Mouse (Mus musculus) olfactory bulb, adult 2 months (tissue): ENCODE measurements around the gene Gm10197. TPM values are rescaled to one million over a fixed set of nuclear protein-coding genes. Genes with fewer than 3 reads are reported as not detected.
"Not testable (repeated sequence)": the region's sequence is repeated elsewhere in the genome, so short reads cannot be mapped to it uniquely, and the experiment has no call there.

Experiments used
- H3K27ac ChIP-seq: fragments of 200-500 bp; 2 replicates; pipeline ENCODE4 v1.5.1; 2012; ENCODE audit warnings: low read depth, low read length; ENCODE audit not compliant: insufficient read depth
- H3K4me1 ChIP-seq: fragments of 200-500 bp; 2 replicates; pipeline ENCODE4 v1.6.1; 2012; ENCODE audit warnings: low read length; ENCODE audit not compliant: control insufficient read depth, insufficient read depth
- H3K4me3 ChIP-seq: fragments of 200-500 bp; 2 replicates; pipeline ENCODE4 v1.5.1; 2012; ENCODE audit warnings: mild to moderate bottlenecking, low read depth, low read length, moderate library complexity; ENCODE audit not compliant: insufficient read depth
- CTCF ChIP-seq: fragments of 200-500 bp; IDR thresholded peaks from 2 replicates; pipeline ENCODE4 v1.5.1; 2012; ENCODE audit warnings: low read depth, mild to moderate bottlenecking, low read length, moderate library complexity; ENCODE audit not compliant: insufficient read depth
- POLR2A ChIP-seq: fragments of 200-500 bp; IDR thresholded peaks from 2 replicates; pipeline ENCODE4 v1.6.1; 2012; ENCODE audit warnings: mild to moderate bottlenecking, low read depth, low read length, moderate library complexity; ENCODE audit not compliant: insufficient read depth
- WGBS: fragments of 180-500 bp; shearing (Covaris S2); methylation state at CpG from one replicate; pipeline ENCODE4 v1.1.7; 2018; 5-methylcytosine and 5-hydroxymethylcytosine counted together
- polyA plus RNA-seq: library from polyadenylated mRNA; stranded (reverse); fragments of >200 nt; gene quantifications from 2 replicates; pipeline ENCODE4 v1.2.4, GENCODE M21; 2012; ENCODE audit warnings: low replicate concordance; ENCODE audit not compliant: missing spikeins, insufficient read depth, insufficient read length

Gm10197 gene
- polyA plus RNA-seq, 1 experiment, result not detected

DNA sequence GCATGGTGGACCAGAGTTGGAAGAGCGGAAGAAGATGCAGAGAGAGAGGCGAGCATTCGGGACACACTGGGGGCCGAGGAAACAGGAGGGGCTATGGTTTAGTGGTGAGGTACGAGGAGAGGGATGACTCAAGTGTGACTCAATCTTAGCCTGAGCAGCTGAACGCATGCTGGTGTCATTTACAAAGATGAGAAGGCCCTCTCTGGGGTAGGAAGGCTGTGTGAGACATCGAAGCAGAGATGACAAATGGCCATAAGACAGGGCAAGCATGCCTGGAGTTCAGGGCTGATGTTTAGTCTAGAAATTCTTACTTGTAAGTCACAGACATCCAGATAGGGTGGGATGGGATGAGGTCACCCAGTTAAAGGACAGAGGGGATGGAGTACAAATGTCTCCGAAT, 36.8 kb upstream of the Gm10197 start:
- H3K27ac ChIP-seq, result peak overlapping the region; percentile 16; the same call in 1 of the 2 replicates
- H3K4me3 ChIP-seq, result no peak overlapping the region
- H3K4me1 ChIP-seq, result peaks cover 40% of the 10 kb centered on the region
- no peak for TF ChIP-seq POLR2A
- TF ChIP-seq CTCF, result no peak
- 72% methylated on average over 8 of the region's 8 CpGs for WGBS

DNA sequence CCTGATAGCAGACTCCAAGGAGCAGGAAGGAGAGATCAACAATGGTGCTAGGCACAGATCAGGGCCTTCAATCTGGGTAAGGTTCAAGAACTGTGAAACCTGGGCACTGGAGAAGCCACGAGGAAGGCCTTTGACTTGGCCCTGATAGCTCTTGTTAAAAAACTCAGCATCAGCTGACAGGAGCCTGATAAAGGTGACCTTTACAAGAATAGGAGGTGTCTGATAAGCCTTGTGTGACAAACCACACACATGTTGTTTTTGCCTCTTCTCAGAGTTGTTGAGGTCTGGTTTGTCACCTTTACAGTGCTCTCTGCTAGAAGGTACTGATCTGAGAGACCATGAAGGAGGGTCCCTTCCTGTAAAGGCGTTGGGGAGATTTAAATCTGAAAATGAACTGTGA, 35.8 kb upstream of the Gm10197 start:
- Histone ChIP-seq H3K27ac (no peak overlapping the region), H3K4me1 (peaks cover 42% of the 10 kb centered on the region), H3K4me3 (no peak overlapping the region)
- no peak for TF ChIP-seq CTCF
- 82% methylated on average over 2 of the region's 2 CpGs for WGBS

DNA sequence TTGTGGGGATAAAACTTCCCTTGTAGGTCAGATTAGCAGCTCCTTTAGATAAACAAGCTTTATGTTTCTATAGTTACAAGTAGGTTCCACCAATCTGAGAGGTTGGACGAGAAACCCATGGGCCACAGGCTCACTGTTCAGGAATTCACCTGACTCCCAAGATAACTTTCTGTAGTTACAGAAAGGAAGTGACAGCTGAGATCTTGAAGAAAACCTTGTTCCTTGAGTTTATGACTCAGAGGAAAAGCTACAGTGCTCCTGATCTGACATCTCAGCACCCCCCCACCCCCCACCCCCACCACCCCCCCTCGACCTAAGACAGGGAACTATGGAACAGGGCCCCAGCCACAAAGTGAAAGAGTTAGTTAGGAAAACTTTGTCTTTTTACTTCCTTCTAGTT, 34.2 kb upstream of the Gm10197 start:
- peaks cover 28% of the 10 kb centered on the region for H3K4me1 ChIP-seq
- no peak overlapping the region for H3K4me3 ChIP-seq
- WGBS, result 65% methylated on average over 2 of the region's 2 CpGs
- H3K27ac ChIP-seq, result no peak overlapping the region
- TF ChIP-seq CTCF (no peak), POLR2A (no peak)

GRCm38 (mm10) chr19:53404837-53405356, 33.3 kb upstream of the Gm10197 start:
- H3K27ac ChIP-seq, result no peak overlapping the region
- no peak for TF ChIP-seq POLR2A
- TF ChIP-seq CTCF, result no peak
- WGBS, result 74% methylated on average over 18 of the region's 18 CpGs

DNA sequence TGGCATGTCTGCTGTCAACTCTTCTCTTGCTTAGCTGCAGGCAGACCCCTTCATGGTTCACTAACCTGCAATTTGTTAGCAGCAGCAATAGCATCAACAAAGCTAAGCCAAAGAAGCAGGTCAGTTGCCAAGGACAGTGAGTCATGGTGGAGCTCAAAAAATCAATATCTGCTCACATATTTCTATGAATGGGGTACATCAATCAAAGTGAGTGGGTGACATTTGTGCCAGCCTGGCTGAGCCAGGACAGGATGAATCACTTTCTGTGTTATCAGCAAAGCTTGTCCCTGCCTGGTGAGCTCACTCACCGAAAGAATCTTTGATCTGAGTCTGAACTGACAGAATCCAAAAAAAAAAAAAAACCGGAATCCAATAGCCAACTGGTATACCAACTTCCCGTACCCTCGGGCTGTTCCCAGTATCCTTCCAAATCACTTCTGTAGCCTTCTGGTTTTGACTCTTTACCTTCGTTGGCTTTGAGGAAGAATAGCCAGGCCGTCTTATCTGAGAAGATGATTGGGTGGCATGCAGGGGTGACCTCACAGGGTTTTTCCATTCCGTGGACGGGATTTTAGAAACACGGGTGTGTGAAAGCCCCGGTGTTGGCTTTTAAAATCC, 32.8 kb upstream of the Gm10197 start:
- H3K27ac ChIP-seq, result peak overlapping the region; percentile 64
- no peak overlapping the region for H3K4me3 ChIP-seq
- peaks cover 16% of the 10 kb centered on the region for H3K4me1 ChIP-seq
- TF ChIP-seq POLR2A (no peak), CTCF (no peak)
- WGBS, result 87% methylated on average over 10 of the region's 10 CpGs

More at GRCm38 (mm10) chr19:53404837-53405356, 33.3 kb upstream of the Gm10197 start:
- H3K4me3 ChIP-seq, result no peak overlapping the region
- H3K4me1 ChIP-seq, result peaks cover 21% of the 10 kb centered on the region

- no peak for TF ChIP-seq POLR2A
- TF ChIP-seq CTCF, result no peak
- Histone ChIP-seq H3K4me3 (no peak overlapping the region), H3K27ac (no peak overlapping the region), H3K4me1 (peaks cover 12% of the 10 kb centered on the region)
- WGBS, result 40% methylated on average over 12 of the region's 12 CpGs
Observed at GRCm38 (mm10) chr19:53402741-53403432, 31.3 kb upstream of the Gm10197 start.

DNA sequence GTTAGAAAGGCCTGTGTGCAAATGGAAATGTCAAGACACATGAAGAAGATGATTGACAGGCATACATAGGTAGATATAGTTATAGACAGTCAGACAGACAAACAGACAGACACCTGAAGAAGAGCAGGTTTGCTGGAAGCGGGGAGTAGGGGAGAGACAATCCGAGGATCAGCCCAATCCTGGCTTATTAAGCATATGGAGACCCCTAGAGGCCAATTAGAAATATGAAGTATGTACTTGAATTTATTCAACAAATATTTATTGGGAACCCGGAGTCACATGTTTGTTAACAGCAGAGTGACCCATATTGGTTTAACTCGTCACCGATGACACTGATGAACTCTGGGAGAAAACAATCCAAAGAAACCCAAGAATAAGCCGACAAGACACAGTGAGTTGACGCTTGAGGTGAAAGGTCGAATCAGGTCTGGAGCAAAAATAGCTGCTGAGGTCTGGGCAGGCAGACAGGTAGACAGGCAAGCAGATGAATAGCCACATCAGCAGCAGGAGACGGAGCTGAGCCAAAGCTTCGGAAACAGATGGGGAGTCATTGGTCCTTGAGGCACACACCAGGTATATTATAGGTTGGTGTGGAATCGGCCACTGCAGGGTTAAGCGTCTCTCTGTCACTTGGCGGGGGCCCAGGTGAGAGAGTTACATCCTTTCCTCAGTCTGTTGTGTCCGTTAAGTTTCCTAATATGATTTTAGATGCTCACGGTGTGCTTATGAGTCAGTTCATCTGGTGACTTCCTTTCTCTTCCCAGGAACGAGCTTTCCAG, 29.0 kb upstream of the Gm10197 start:
- TF ChIP-seq POLR2A (no peak), CTCF (no peak)
- H3K27ac ChIP-seq, result no peak overlapping the region
- no peak overlapping the region for H3K4me3 ChIP-seq
- 84% methylated on average over 16 of the region's 16 CpGs for WGBS
- peaks cover 12% of the 10 kb centered on the region for H3K4me1 ChIP-seq

GRCm38 (mm10) chr19:53399213-53399612, 27.6 kb upstream of the Gm10197 start:
- no peak overlapping the region for H3K27ac ChIP-seq
- no peak overlapping the region for H3K4me3 ChIP-seq
- peaks cover 10% of the 10 kb centered on the region for H3K4me1 ChIP-seq
- no peak for TF ChIP-seq CTCF
- no peak for TF ChIP-seq POLR2A
- WGBS, result 93% methylated on average over 4 of the region's 4 CpGs

DNA sequence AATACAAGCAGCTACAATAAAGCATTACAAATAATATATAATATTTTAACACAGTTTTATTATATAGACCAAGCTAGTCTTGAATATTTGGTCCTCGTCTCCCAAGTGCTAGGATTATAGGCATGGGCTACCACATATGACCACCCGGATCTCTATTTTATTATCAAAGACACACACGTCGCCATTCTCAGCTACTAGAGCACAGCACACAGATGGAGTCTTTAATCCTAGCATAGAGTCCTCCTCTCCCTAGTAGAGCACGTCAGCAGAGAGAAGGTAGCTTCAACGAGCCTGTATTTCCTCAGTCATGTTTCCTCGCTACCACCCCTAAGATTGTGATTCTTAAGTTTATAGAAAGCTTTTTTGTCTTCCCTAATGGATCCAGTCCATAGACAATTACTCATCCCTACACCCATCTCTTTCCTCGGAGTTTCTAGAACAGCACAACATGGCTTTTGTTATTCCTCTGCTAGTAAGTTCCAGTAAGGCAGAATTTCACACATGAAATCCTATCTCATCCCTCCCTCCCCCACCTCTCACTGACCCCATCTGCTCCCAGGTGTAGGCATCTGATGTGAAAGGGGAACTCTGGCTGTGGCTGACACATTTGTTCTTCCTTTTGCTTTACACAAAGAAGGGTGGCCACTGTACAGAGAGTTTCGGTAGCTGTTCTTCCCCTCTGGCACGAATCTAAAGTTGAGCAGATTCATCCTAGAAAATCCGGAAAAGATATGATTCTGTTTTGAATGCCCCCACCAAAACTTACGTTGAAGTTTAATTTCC, 26.1 kb upstream of the Gm10197 start:
- no peak for TF ChIP-seq POLR2A
- no peak for TF ChIP-seq CTCF
- WGBS, result 81% methylated on average over 12 of the region's 12 CpGs
- H3K4me1 ChIP-seq, result peaks cover 2% of the 10 kb centered on the region; the same call in 1 of the 2 replicates
- no peak overlapping the region for H3K27ac ChIP-seq
- no peak overlapping the region for H3K4me3 ChIP-seq

DNA sequence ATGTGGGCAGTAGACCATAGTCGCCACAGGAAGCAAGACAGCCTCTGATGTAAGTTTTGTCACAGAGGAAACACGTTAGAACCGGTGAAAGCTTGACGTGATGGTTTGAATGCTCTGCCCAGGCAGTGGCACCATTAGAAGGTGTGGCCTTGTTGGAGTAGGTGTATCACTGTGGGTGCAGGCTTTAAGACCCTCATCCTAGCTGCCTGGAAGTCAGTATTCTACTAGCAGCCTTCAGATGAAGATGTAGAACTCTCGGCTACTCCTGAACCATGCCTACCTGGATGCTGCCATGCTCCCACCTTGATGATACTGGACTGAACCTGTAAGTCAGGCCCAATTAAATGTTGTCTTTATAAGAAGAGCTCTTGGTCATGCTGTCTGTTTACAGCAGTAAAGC, 24.2 kb upstream of the Gm10197 start:
- not testable (repeated sequence) for H3K27ac ChIP-seq, H3K4me3 ChIP-seq, H3K4me1 ChIP-seq
- 58% methylated on average over 5 of the region's 5 CpGs for WGBS

GRCm38 (mm10) chr19:53394956-53395355, 23.4 kb upstream of the Gm10197 start:
- H3K27ac ChIP-seq, H3K4me3 ChIP-seq, H3K4me1 ChIP-seq: not testable (repeated sequence)
- 62% methylated on average over 3 of the region's 3 CpGs for WGBS
